Mouse (Mus musculus) heart, adult 2 months (tissue): ENCODE measurements around the gene Dclre1c. TPM values are rescaled to one million over a fixed set of nuclear protein-coding genes. Genes with fewer than 3 reads are reported as not detected.

Experiments used
- DNase-seq, 2 experiments: peaks; one replicate each; pipeline ENCODE4 v3.0.0; 2021
- H3K27ac ChIP-seq: fragments of 200-600 bp; 2 replicates; pipeline ENCODE4 v1.8.1; 2022
- H3K27me3 ChIP-seq: fragments of 200-500 bp; 2 replicates; pipeline ENCODE4 v1.6.1; 2012; ENCODE audit warnings: mild to moderate bottlenecking, low read length, inconsistent platforms, mixed read lengths; ENCODE audit not compliant: control insufficient read depth, insufficient read depth
- H3K36me3 ChIP-seq: fragments of 200-500 bp; 2 replicates; pipeline ENCODE4 v1.6.1; 2012; ENCODE audit warnings: low read length, inconsistent platforms; ENCODE audit not compliant: control insufficient read depth, insufficient read depth
- H3K4me1 ChIP-seq: fragments of 200-500 bp; 2 replicates; pipeline ENCODE4 v1.6.1; 2011; ENCODE audit warnings: low read length; ENCODE audit not compliant: control insufficient read depth, insufficient read depth
- H3K4me3 ChIP-seq: fragments of 200-600 bp; 2 replicates; pipeline ENCODE4 v1.8.1; 2022
- H3K79me2 ChIP-seq: fragments of 200-500 bp; replicated peaks from 2 replicates; pipeline ENCODE4 v1.6.1; 2012; ENCODE audit warnings: mild to moderate bottlenecking, inconsistent platforms, low read length, moderate library complexity, mixed read lengths; ENCODE audit not compliant: control insufficient read depth, insufficient read depth
- H3K9ac ChIP-seq: fragments of 200-500 bp; 2 replicates; pipeline ENCODE4 v1.6.1; 2012; ENCODE audit warnings: low read depth, mild to moderate bottlenecking, control low read depth, inconsistent platforms, low read length, mixed read lengths
- CTCF ChIP-seq: fragments of 200-600 bp; IDR thresholded peaks from 2 replicates; pipeline ENCODE4 v1.8.1; 2022; ENCODE audit warnings: antibody characterized with exemption, mild to moderate bottlenecking, moderate library complexity
- EP300 ChIP-seq: fragments of 200-500 bp; IDR thresholded peaks from 2 replicates; pipeline ENCODE4 v1.6.1; 2011; ENCODE audit warnings: low read depth, low read length, control low read depth; ENCODE audit not compliant: insufficient read depth
- POLR2A ChIP-seq: fragments of 200-500 bp; IDR thresholded peaks from 2 replicates; pipeline ENCODE4 v1.6.1; 2011; ENCODE audit warnings: mild to moderate bottlenecking, low read depth, low read length, control low read depth; ENCODE audit not compliant: insufficient read depth
- WGBS: fragments of 180-500 bp; shearing (Covaris S2); methylation state at CpG from one replicate; pipeline ENCODE4 v1.1.7; 2018; 5-methylcytosine and 5-hydroxymethylcytosine counted together
- intact Hi-C: fragments of 180-260 bp; cut with DNase I; formaldehyde crosslinking; loops from one replicate; pipeline ENCODE4 v1.15.1; 2025
- polyA plus RNA-seq: library from polyadenylated mRNA; depleted of rRNA; stranded (reverse); fragments of >200 nt; gene quantifications from 2 replicates; pipeline ENCODE4 v1.2.3, GENCODE M21; 2012
- total RNA-seq, 2 experiments: library from RNA; stranded (reverse); gene quantifications; 2 replicates each; pipeline ENCODE4 v1.2.3; 2021

The Dclre1c gene
- total and polyA plus RNA-seq, 3 experiments: 2.1 to 2.7 (median 2.1) TPM

GRCm38 (mm10) chr2:3480239-3480638 lies 56.3 kb downstream of the Dclre1c start:
- Histone ChIP-seq H3K36me3 (no peaks in the 10 kb centered on the region; the same call in 1 of the 2 replicates), H3K4me1 (peaks cover 2% of the 10 kb centered on the region), H3K9ac (no peak overlapping the region), H3K27ac (no peak overlapping the region), H3K4me3 (no peak overlapping the region), H3K27me3 (no peaks in the 10 kb centered on the region), H3K79me2 (no peaks in the 10 kb centered on the region)
- WGBS: 81% methylated on average over 3 of the region's 3 CpGs
- TF ChIP-seq CTCF (0 out of 2 replicates have a peak, but pooled peaks have one; percentile 18), EP300 (no peak)
- no peak for DNase-seq
- intact Hi-C loops: no loop called here

GRCm38 (mm10) chr2:3489816-3490215 lies 65.9 kb downstream of the Dclre1c start:
- Histone ChIP-seq H3K4me3 (no peak overlapping the region), H3K9ac (no peak overlapping the region), H3K27ac (no peak overlapping the region), H3K27me3 (no peaks in the 10 kb centered on the region), H3K4me1 (no peaks in the 10 kb centered on the region), H3K79me2 (no peaks in the 10 kb centered on the region), H3K36me3 (no peaks in the 10 kb centered on the region; the same call in 1 of the 2 replicates)
- 86% methylated on average over 3 of the region's 3 CpGs for WGBS
- TF ChIP-seq CTCF: no peak
- TF ChIP-seq POLR2A: no peak
- TF ChIP-seq EP300: no peak
- no peak for DNase-seq
- intact Hi-C loops: no loop called here

GRCm38 (mm10) chr2:3493833-3494409 lies 70.0 kb downstream of the Dclre1c start:
- no peak overlapping the region for H3K4me3 ChIP-seq
- DNase-seq: no peak
- H3K27me3 ChIP-seq: no peaks in the 10 kb centered on the region
- H3K36me3 ChIP-seq: no peaks in the 10 kb centered on the region; the same call in none of the 2 replicates
- no peaks in the 10 kb centered on the region for H3K79me2 ChIP-seq
- WGBS: 77% methylated on average over 3 of the region's 3 CpGs
- no peaks in the 10 kb centered on the region for H3K4me1 ChIP-seq
- intact Hi-C loops: no loop called here
- TF ChIP-seq POLR2A (no peak), EP300 (no peak), CTCF (no peak)
- no peak overlapping the region for H3K27ac ChIP-seq
- H3K9ac ChIP-seq: no peak overlapping the region

- intact Hi-C loops: no loop called here
- Histone ChIP-seq H3K27me3 (no peaks in the 10 kb centered on the region), H3K9ac (no peak overlapping the region), H3K27ac (no peak overlapping the region), H3K4me3 (no peak overlapping the region), H3K79me2 (peaks cover 2% of the 10 kb centered on the region; the same call in 1 of the 2 replicates), H3K4me1 (no peaks in the 10 kb centered on the region), H3K36me3 (no peaks in the 10 kb centered on the region; the same call in none of the 2 replicates)
- no peak for TF ChIP-seq CTCF
- TF ChIP-seq EP300: no peak
- no peak for TF ChIP-seq POLR2A
- WGBS: 93% methylated on average over 6 of the region's 6 CpGs
- DNase-seq: no peak
Measured at GRCm38 (mm10) chr2:3499543-3499942, 75.6 kb downstream of the Dclre1c start.

GRCm38 (mm10) chr2:3500886-3501285 lies 77.0 kb downstream of the Dclre1c start:
- no peak for DNase-seq
- Histone ChIP-seq H3K27me3 (no peaks in the 10 kb centered on the region), H3K27ac (no peak overlapping the region), H3K36me3 (no peaks in the 10 kb centered on the region; the same call in none of the 2 replicates), H3K4me1 (no peaks in the 10 kb centered on the region), H3K4me3 (no peak overlapping the region), H3K79me2 (peaks cover 3% of the 10 kb centered on the region; the same call in 1 of the 2 replicates), H3K9ac (no peak overlapping the region)
- 91% methylated on average over 5 of the region's 5 CpGs for WGBS
- intact Hi-C loops: no loop called here
- TF ChIP-seq EP300 (no peak), POLR2A (no peak), CTCF (no peak)

GRCm38 (mm10) chr2:3512076-3512475 lies 88.1 kb downstream of the Dclre1c start:
- Histone ChIP-seq H3K4me3 (peak overlapping the region; percentile 78), H3K9ac (peak overlapping the region; percentile 84), H3K36me3 (peaks cover 3% of the 10 kb centered on the region; the same call in 1 of the 2 replicates), H3K79me2 (no peaks in the 10 kb centered on the region), H3K4me1 (peaks cover 3% of the 10 kb centered on the region; the same call in 1 of the 2 replicates), H3K27me3 (no peaks in the 10 kb centered on the region), H3K27ac (peak overlapping the region; percentile 81)
- TF ChIP-seq POLR2A (no peak), EP300 (no peak), CTCF (no peak)
- DNase-seq: no peak
- intact Hi-C loops: loop anchor here (2.0 kb wide), 1 partner anchor 37 kb away; the partner anchor contains the start of gene Suv39h2
- WGBS: under 1% methylated on average over 15 of the region's 15 CpGs
